Mouse (Mus musculus): ENCODE measurements around the gene Tox3. TPM values are rescaled to one million over a fixed set of nuclear protein-coding genes. Genes with fewer than 3 reads are reported as not detected.

Tox3 gene
- polyA plus RNA-seq, 1 experiment from 2014 or later, result 20.3 TPM

- Histone ChIP-seq H3K4me1 (replicated peaks) (peaks cover 30% of the 10 kb centered on the region), H3K9me3 (replicated peaks) (no peaks in the 10 kb centered on the region), H3K27me3 (replicated peaks) (no peaks in the 10 kb centered on the region), H3K27ac (ENCODE audit: poor library complexity, severe bottlenecking) (no peak overlapping the region), H3K36me3 (no peaks in the 10 kb centered on the region), H3K4me2 (no peak overlapping the region), H3K9ac (no peak overlapping the region), H3K4me3 (no peak overlapping the region)
- no peak for ATAC-seq (ENCODE audit: insufficient number of reproducible peaks, low FRiP score)
- 81% methylated on average over 8 of the region's 8 CpGs for WGBS
These were observed 25.3 kb downstream of the Tox3 start for GRCm38 (mm10) chr8:90322701-90323439.

DNA sequence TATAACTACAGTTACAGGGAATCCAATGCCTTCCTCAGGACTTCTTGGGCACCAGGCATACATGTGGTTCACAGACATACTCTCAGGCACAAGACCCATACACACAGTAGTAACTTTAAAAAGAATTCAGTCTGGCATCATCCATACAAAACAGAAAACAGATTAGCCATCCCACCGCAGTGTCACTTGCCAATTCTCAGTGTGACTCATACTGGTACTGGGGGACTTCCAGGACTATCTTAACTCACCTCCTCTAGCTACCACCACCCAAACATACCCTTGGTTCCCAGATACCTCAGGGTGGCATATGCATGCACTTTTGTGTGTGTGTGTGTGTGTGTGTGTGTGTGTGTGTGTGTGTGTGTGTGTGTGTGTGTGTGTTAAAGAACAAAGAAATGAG, 26.9 kb downstream of the Tox3 start:
- no peak overlapping the region for H3K4me3 ChIP-seq
- no peaks in the 10 kb centered on the region for H3K36me3 ChIP-seq
- no peaks in the 10 kb centered on the region for H3K9me3 ChIP-seq (replicated peaks)
- peaks cover 30% of the 10 kb centered on the region for H3K4me1 ChIP-seq (replicated peaks)
- H3K27me3 ChIP-seq (replicated peaks), result no peaks in the 10 kb centered on the region
- no peak overlapping the region for H3K4me2 ChIP-seq
- WGBS, result 89% methylated on average over 1 of the region's 1 CpGs
- no peak for ATAC-seq (ENCODE audit: insufficient number of reproducible peaks, low FRiP score)
- H3K27ac ChIP-seq (ENCODE audit: poor library complexity, severe bottlenecking), result no peak overlapping the region
- no peak overlapping the region for H3K9ac ChIP-seq

- WGBS, result 56% methylated on average over 7 of the region's 7 CpGs
- no peak overlapping the region for H3K9ac ChIP-seq
- H3K27ac ChIP-seq (ENCODE audit: poor library complexity, severe bottlenecking), result no peak overlapping the region
- no peaks in the 10 kb centered on the region for H3K27me3 ChIP-seq (replicated peaks)
- H3K36me3 ChIP-seq, result peaks cover 7% of the 10 kb centered on the region; the same call in 1 of the 2 replicates
- H3K9me3 ChIP-seq (replicated peaks), result no peaks in the 10 kb centered on the region
- ATAC-seq (ENCODE audit: insufficient number of reproducible peaks, low FRiP score), result no peak
- H3K4me2 ChIP-seq, result no peak overlapping the region
- no peak overlapping the region for H3K4me3 ChIP-seq
- H3K4me1 ChIP-seq (replicated peaks), result peaks cover 15% of the 10 kb centered on the region
These were observed 33.8 kb downstream of the Tox3 start for GRCm38 (mm10) chr8:90314312-90314711.

DNA sequence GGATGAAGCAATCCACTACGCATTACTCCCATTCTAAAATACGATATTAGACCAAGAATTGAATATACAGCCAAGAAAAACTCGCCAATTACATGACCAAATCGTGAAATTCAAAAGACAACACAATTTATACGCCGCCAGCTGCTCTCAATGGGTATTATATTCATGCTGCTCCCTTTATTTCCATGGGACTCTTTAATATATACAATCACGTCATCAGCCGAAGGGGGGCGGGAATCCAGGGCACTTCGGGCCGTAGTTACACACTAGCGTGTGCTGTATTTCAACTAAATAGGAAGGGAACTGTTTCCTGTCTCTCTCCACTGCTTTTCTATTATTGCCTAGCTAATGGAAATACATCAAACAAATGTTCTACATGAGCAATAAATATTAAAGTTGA, 45.2 kb downstream of the Tox3 start:
- H3K4me2 ChIP-seq, result no peak overlapping the region
- H3K27ac ChIP-seq (ENCODE audit: poor library complexity, severe bottlenecking), result peak overlapping the region; percentile 54; the same call in 1 of the 2 replicates
- peaks cover 8% of the 10 kb centered on the region; the same call in 1 of the 2 replicates for H3K36me3 ChIP-seq
- WGBS, result 88% methylated on average over 12 of the region's 12 CpGs
- peaks cover 15% of the 10 kb centered on the region for H3K4me1 ChIP-seq (replicated peaks)
- no peak for ATAC-seq (ENCODE audit: insufficient number of reproducible peaks, low FRiP score)
- no peak overlapping the region for H3K4me3 ChIP-seq
- H3K27me3 ChIP-seq (replicated peaks), result no peaks in the 10 kb centered on the region
- H3K9ac ChIP-seq, result no peak overlapping the region
- H3K9me3 ChIP-seq (replicated peaks), result peaks cover 5% of the 10 kb centered on the region; the same call in 1 of the 2 replicates

- no peak overlapping the region for H3K9ac ChIP-seq
- peaks cover 5% of the 10 kb centered on the region; the same call in 1 of the 2 replicates for H3K9me3 ChIP-seq (replicated peaks)
- H3K4me1 ChIP-seq (replicated peaks), result peaks cover 15% of the 10 kb centered on the region
- no peak overlapping the region for H3K4me3 ChIP-seq
- H3K27ac ChIP-seq (ENCODE audit: poor library complexity, severe bottlenecking), result peak overlapping the region; percentile 63
- WGBS, result 49% methylated on average over 5 of the region's 5 CpGs
- ATAC-seq (ENCODE audit: insufficient number of reproducible peaks, low FRiP score), result peak; percentile 83
- H3K4me2 ChIP-seq, result no peak overlapping the region
- no peaks in the 10 kb centered on the region for H3K27me3 ChIP-seq (replicated peaks)
- H3K36me3 ChIP-seq, result peaks cover 8% of the 10 kb centered on the region; the same call in 1 of the 2 replicates
These were observed 45.9 kb downstream of the Tox3 start for GRCm38 (mm10) chr8:90302252-90302651.

DNA sequence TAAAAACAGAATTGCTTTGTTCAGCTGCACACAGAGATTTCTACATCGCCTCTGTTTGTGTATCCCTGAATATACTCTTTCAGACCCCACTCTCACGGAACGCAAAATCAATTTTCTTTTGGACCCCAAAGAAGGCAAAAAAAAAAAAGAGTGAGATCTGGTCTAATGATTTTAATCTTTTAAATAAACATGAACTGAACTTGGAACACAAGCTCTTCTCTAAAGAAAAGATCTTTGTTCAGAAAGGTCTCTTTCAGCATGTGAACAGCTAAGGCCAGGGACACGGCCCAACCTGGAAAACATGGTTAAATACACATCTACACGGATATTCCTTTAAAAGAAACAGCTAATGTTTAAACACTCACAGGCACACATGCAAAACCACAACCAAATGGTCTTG, 46.6 kb downstream of the Tox3 start:
- peak overlapping the region; percentile 63 for H3K27ac ChIP-seq (ENCODE audit: poor library complexity, severe bottlenecking)
- 61% methylated on average over 5 of the region's 5 CpGs for WGBS
- no peak overlapping the region for H3K4me2 ChIP-seq
- H3K9me3 ChIP-seq (replicated peaks), result peaks cover 2% of the 10 kb centered on the region; the same call in 1 of the 2 replicates
- ATAC-seq (ENCODE audit: insufficient number of reproducible peaks, low FRiP score), result no peak
- H3K9ac ChIP-seq, result no peak overlapping the region
- no peaks in the 10 kb centered on the region for H3K27me3 ChIP-seq (replicated peaks)
- H3K4me1 ChIP-seq (replicated peaks), result peaks cover 15% of the 10 kb centered on the region
- no peak overlapping the region for H3K4me3 ChIP-seq
- H3K36me3 ChIP-seq, result peaks cover 5% of the 10 kb centered on the region; the same call in 1 of the 2 replicates

DNA sequence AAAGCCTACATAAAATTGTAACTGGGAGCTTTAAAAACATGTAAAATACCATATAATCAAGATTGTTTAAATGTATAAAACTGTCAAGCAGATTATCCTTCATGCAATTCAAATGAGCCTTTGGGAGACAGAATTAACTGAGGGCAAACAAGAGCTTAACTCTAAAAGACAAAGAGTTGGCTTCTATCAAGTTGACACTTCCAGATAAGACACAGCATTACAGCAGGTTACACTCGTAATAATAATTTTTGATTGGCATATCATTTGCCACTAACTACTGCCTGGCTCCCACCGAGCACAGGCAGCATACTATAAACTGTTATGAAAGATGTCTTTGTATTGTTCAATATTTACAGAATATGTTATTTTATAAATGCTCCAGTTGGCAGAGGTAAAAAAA, 47.2 kb downstream of the Tox3 start:
- Histone ChIP-seq H3K36me3 (no peaks in the 10 kb centered on the region; the same call in 1 of the 2 replicates), H3K4me1 (replicated peaks) (peaks cover 15% of the 10 kb centered on the region), H3K4me2 (no peak overlapping the region), H3K9me3 (replicated peaks) (no peaks in the 10 kb centered on the region), H3K9ac (no peak overlapping the region), H3K4me3 (no peak overlapping the region), H3K27ac (ENCODE audit: poor library complexity, severe bottlenecking) (no peak overlapping the region), H3K27me3 (replicated peaks) (no peaks in the 10 kb centered on the region)
- 16% methylated on average over 2 of the region's 2 CpGs for WGBS
- no peak for ATAC-seq (ENCODE audit: insufficient number of reproducible peaks, low FRiP score)

DNA sequence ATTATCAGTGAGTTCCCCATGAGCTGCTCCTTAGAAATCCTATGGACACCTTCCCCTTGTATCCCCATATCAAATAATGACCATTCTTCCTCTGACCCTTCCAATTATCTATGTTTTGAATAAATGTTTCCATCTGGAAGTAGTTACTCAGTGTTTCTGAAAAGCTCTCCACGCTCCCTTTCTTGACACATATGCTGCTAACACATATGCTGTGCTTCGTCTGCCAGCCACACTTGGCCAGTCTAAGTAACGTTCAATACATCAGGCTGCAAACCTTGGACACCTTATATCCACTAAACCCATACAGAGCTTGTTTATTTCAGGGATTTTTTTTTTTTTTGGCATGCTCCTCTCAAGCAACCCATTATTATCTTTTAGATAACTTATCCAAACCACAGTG, 54.1 kb downstream of the Tox3 start:
- 55% methylated on average over 3 of the region's 3 CpGs for WGBS
- no peak for ATAC-seq (ENCODE audit: insufficient number of reproducible peaks, low FRiP score)

DNA sequence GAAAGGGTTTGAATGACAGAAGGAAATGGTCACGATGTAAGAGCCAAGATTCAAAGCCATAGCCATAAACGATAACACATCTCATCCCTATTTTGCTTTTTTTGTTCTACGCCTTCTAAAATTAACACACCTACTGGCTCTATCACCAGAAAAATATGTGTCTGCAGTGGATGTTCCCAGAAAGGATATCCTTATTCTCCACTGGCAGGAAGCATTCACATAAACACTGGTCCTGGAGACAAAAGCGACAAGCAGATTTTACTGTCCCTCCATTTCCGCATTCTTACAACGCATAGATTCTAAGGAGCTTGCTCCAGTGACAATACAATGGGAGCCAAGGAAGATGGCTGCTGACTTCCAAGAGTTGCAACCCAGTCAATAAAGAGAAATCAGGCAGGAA, 57.3 kb downstream of the Tox3 start:
- H3K9me3 ChIP-seq (replicated peaks), result no peaks in the 10 kb centered on the region
- H3K36me3 ChIP-seq, result peaks cover 4% of the 10 kb centered on the region; the same call in 1 of the 2 replicates
- H3K9ac ChIP-seq, result no peak overlapping the region
- H3K4me2 ChIP-seq, result no peak overlapping the region
- WGBS, result 83% methylated on average over 6 of the region's 6 CpGs
- H3K27ac ChIP-seq (ENCODE audit: poor library complexity, severe bottlenecking), result no peak overlapping the region
- peaks cover 10% of the 10 kb centered on the region for H3K4me1 ChIP-seq (replicated peaks)
- ATAC-seq (ENCODE audit: insufficient number of reproducible peaks, low FRiP score), result no peak
- H3K27me3 ChIP-seq (replicated peaks), result no peaks in the 10 kb centered on the region
- no peak overlapping the region for H3K4me3 ChIP-seq

More for the DNA sequence above, 54.1 kb downstream of the Tox3 start:
- no peaks in the 10 kb centered on the region for H3K27me3 ChIP-seq (replicated peaks)
- H3K4me2 ChIP-seq, result no peak overlapping the region
- H3K9me3 ChIP-seq (replicated peaks), result no peaks in the 10 kb centered on the region
- no peak overlapping the region for H3K9ac ChIP-seq
- no peak overlapping the region for H3K27ac ChIP-seq (ENCODE audit: poor library complexity, severe bottlenecking)
- H3K4me3 ChIP-seq, result no peak overlapping the region
- peaks cover 7% of the 10 kb centered on the region for H3K4me1 ChIP-seq (replicated peaks)
- peaks cover 4% of the 10 kb centered on the region; the same call in 1 of the 2 replicates for H3K36me3 ChIP-seq

GRCm38 (mm10) chr8:90276722-90277121, 71.4 kb downstream of the Tox3 start:
- H3K4me3 ChIP-seq, result no peak overlapping the region
- H3K4me1 ChIP-seq (replicated peaks), result 0 out of 2 replicates have a peak, but pooled peaks cover 3% of the 10 kb centered on the region
- 87% methylated on average over 9 of the region's 9 CpGs for WGBS
- no peaks in the 10 kb centered on the region for H3K27me3 ChIP-seq (replicated peaks)
- no peaks in the 10 kb centered on the region for H3K9me3 ChIP-seq (replicated peaks)
- no peak for ATAC-seq (ENCODE audit: insufficient number of reproducible peaks, low FRiP score)
- H3K9ac ChIP-seq, result no peak overlapping the region
- H3K36me3 ChIP-seq, result no peaks in the 10 kb centered on the region
- no peak overlapping the region for H3K27ac ChIP-seq (ENCODE audit: poor library complexity, severe bottlenecking)
- no peak overlapping the region for H3K4me2 ChIP-seq

DNA sequence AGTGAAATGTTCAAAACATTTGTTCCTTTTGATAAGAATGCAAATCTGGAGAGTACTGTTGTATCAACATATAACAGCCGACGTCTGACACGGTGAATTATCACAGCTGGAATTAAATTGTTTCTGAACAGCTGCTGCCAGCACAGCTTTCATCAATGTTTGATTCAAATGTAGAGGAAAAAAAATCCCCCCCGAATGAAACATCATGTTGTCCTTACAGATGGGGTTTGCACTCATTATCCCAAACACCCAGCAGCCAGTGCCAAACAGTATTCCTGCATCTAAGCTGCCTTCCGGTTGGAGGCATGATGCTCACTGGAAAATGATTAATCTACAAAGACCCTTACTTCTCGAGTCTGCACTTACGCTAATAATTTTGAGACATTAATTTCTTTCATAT, 75.0 kb downstream of the Tox3 start:
- WGBS, result 75% methylated on average over 7 of the region's 7 CpGs
- no peak for ATAC-seq (ENCODE audit: insufficient number of reproducible peaks, low FRiP score)
- no peaks in the 10 kb centered on the region for H3K9me3 ChIP-seq (replicated peaks)
- no peaks in the 10 kb centered on the region for H3K27me3 ChIP-seq (replicated peaks)
- no peak overlapping the region for H3K9ac ChIP-seq
- no peaks in the 10 kb centered on the region for H3K4me1 ChIP-seq (replicated peaks)
- H3K4me3 ChIP-seq, result no peak overlapping the region
- no peak overlapping the region for H3K4me2 ChIP-seq
- no peak overlapping the region for H3K27ac ChIP-seq (ENCODE audit: poor library complexity, severe bottlenecking)
- peaks cover 5% of the 10 kb centered on the region for H3K36me3 ChIP-seq

Data from heart, embryonic 12.5 days (tissue).